Mouse (Mus musculus) T-cell, adult 2 months (primary cell): ENCODE data around the gene Kdm6b.

Experiments used
- DNase-seq: peaks from one replicate; pipeline ENCODE4 v3.0.0; 2022; ENCODE audit warnings: low spot score

Gene Kdm6b

GRCm38 (mm10) chr11:69419443-69419812, 6.0 kb upstream of the Kdm6b start:
- DNase-seq: no peak

GRCm38 (mm10) chr11:69418481-69419442, 5.3 kb upstream of the Kdm6b start:
- peak; percentile 82 for DNase-seq

- DNase-seq: peak; percentile 53
Observed at GRCm38 (mm10) chr11:69417449-69418384, 4.2 kb upstream of the Kdm6b start.

GRCm38 (mm10) chr11:69416921-69417448, 3.5 kb upstream of the Kdm6b start:
- DNase-seq: no peak

- no peak for DNase-seq
Observed at GRCm38 (mm10) chr11:69416509-69416908, 3.0 kb upstream of the Kdm6b start.

GRCm38 (mm10) chr11:69415668-69416451, 2.4 kb upstream of the Kdm6b start:
- DNase-seq: no peak

GRCm38 (mm10) chr11:69415327-69415667, 1.8 kb upstream of the Kdm6b start:
- no peak for DNase-seq

- DNase-seq: no peak
Observed at GRCm38 (mm10) chr11:69414421-69415326, 1.2 kb upstream of the Kdm6b start.

- DNase-seq: no peak
Observed at GRCm38 (mm10) chr11:69412548-69412947, 927 bp downstream of the Kdm6b start.

GRCm38 (mm10) chr11:69411538-69412203, 1.8 kb downstream of the Kdm6b start:
- peak; percentile 58 for DNase-seq

GRCm38 (mm10) chr11:69411073-69411535, 2.4 kb downstream of the Kdm6b start:
- peak; percentile 71 for DNase-seq

GRCm38 (mm10) chr11:69410310-69411072, 3.0 kb downstream of the Kdm6b start:
- DNase-seq: peak; percentile 93

- no peak for DNase-seq
Observed at GRCm38 (mm10) chr11:69410045-69410309, 3.5 kb downstream of the Kdm6b start.

GRCm38 (mm10) chr11:69409378-69410044, 4.0 kb downstream of the Kdm6b start:
- peak; percentile 92 for DNase-seq

GRCm38 (mm10) chr11:69408541-69409377, 4.7 kb downstream of the Kdm6b start:
- DNase-seq: peak; percentile 82

GRCm38 (mm10) chr11:69407724-69408004, 5.8 kb downstream of the Kdm6b start:
- DNase-seq: no peak

- DNase-seq: no peak
Observed at GRCm38 (mm10) chr11:69406867-69407723, 6.4 kb downstream of the Kdm6b start.
